9 mouse cellular contexts compared by ENCODE assay signal in the genomic region with DNA sequence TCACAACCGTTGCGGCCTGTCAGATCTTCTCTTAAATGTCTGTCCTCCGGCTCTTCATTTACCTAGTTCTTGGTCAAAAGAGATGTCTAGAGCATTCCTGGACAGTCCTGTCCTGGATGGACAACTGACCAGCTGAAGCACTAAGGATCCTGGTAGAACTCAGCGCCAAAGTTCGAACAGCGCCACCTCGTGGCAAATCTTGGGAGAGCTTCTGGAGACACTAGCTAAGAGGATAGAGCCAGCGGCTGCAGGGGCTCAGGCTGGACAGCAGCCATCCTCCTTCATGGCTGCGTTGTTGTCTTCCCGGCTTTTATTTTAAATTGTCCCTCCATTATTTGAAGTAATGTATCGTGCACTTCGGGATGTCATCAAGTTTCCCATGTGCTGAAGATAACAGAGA. TPM values are rescaled to one million over a fixed set of nuclear protein-coding genes. Genes with fewer than 3 reads are reported as not detected.
A peak's percentile ranks its signal among the peaks of the same experiment; 100 is the strongest.
DNase-seq lines count a peak whose midpoint lies in the region; ATAC-seq lines count a peak whose summit lies in the region.
"Had no signal": no experiment of that assay in that cellular context is flagged by ENCODE, and none has a peak within 500 bp of the region (broad histone marks: within the 10 kb centered on the region; RNA-seq: fewer than 3 reads in every experiment).

No protein-coding gene starts in this region.

- 8% methylated on average over 12 of the region's 12 CpGs for WGBS in midbrain, embryonic 14.5 days
- WGBS in midbrain, embryonic 16.5 days, result 9% methylated on average over 12 of the region's 12 CpGs
- 10% methylated on average over 12 of the region's 12 CpGs for WGBS in liver, embryonic 12.5 days (ENCODE audit: insufficient replicate concordance)

- no peak overlapping the region for H3K4me2 ChIP-seq in midbrain, embryonic 14.5 days (ENCODE audit: low read length)
- no peak overlapping the region for H3K4me2 ChIP-seq in midbrain, embryonic 16.5 days (ENCODE audit: low read length)
- H3K4me2 ChIP-seq in liver, embryonic 12.5 days, result no peak overlapping the region

- no peak overlapping the region for H3K27ac ChIP-seq in midbrain, embryonic 14.5 days (replicated peaks; ENCODE audit: low read depth, low read length)
- H3K27ac ChIP-seq in midbrain, embryonic 16.5 days (ENCODE audit: low read length), result no peak overlapping the region
- H3K27ac ChIP-seq in liver, embryonic 12.5 days, result no peak overlapping the region

- H3K9ac ChIP-seq in midbrain, embryonic 14.5 days (replicated peaks; ENCODE audit: low read length), result no peak overlapping the region
- H3K9ac ChIP-seq in midbrain, embryonic 16.5 days (ENCODE audit: low read depth, low read length), result no peak overlapping the region; the same call in 1 of the 2 replicates
- no peak overlapping the region for H3K9ac ChIP-seq in liver, embryonic 12.5 days

- H3K9me3 ChIP-seq in midbrain, embryonic 14.5 days (ENCODE audit: control insufficient read depth, low read length), result no peaks in the 10 kb centered on the region
- no peaks in the 10 kb centered on the region for H3K9me3 ChIP-seq in midbrain, embryonic 16.5 days (replicated peaks; ENCODE audit: control insufficient read depth, low read length, poor library complexity, severe bottlenecking)
- H3K9me3 ChIP-seq in liver, embryonic 12.5 days (replicated peaks), result no peaks in the 10 kb centered on the region

- peaks cover 82% of the 10 kb centered on the region for H3K27me3 ChIP-seq in midbrain, embryonic 14.5 days (ENCODE audit: control insufficient read depth, insufficient read depth, low read length)
- peaks cover 86% of the 10 kb centered on the region for H3K27me3 ChIP-seq in midbrain, embryonic 16.5 days (ENCODE audit: control insufficient read depth, insufficient read depth, low read depth, low read length)
- H3K27me3 ChIP-seq in liver, embryonic 12.5 days (replicated peaks), result peaks cover 100% of the 10 kb centered on the region

- H3K4me1 ChIP-seq in midbrain, embryonic 14.5 days (ENCODE audit: control insufficient read depth, insufficient read depth, low read length), result peaks cover 12% of the 10 kb centered on the region; the same call in 1 of the 2 replicates
- H3K4me1 ChIP-seq in midbrain, embryonic 16.5 days (ENCODE audit: control insufficient read depth, insufficient read depth, low read length), result peaks cover 4% of the 10 kb centered on the region; the same call in 1 of the 2 replicates
- peaks cover 16% of the 10 kb centered on the region for H3K4me1 ChIP-seq in liver, embryonic 12.5 days

- DNase-seq in midbrain, embryonic 14.5 days, result peak; percentile 90
- peak; percentile 87 to 89 for DNase-seq in adrenal gland, postnatal 36 days
- DNase-seq in embryo, embryonic 9.5 days (ENCODE audit: extremely low spot score), result peak; percentile 90
- peak; percentile 60 to 87 for DNase-seq in kidney, adult 8-10 months
- peak; percentile 80 for DNase-seq in ovary, postnatal 36 days (ENCODE audit: low spot score)
- peak; percentile 88 for DNase-seq in thymus, postnatal 4 days

- ATAC-seq in midbrain, embryonic 14.5 days (ENCODE audit: low FRiP score, low TSS enrichment), result no peak
- ATAC-seq in midbrain, embryonic 16.5 days, result no peak
- ATAC-seq in liver, embryonic 12.5 days, result 0 out of 2 replicates have a peak, but pooled peaks have one; percentile 40

- H3K4me3 ChIP-seq in midbrain, embryonic 14.5 days (replicated peaks; ENCODE audit: low read depth, low read length), result no peak overlapping the region
- no peak overlapping the region for H3K4me3 ChIP-seq in midbrain, embryonic 16.5 days (ENCODE audit: low read depth, low read length)
- no peak overlapping the region for H3K4me3 ChIP-seq in liver, embryonic 12.5 days

- H3K36me3 ChIP-seq in midbrain, embryonic 14.5 days (ENCODE audit: control insufficient read depth, insufficient read depth, low read length), result no peaks in the 10 kb centered on the region
- H3K36me3 ChIP-seq in midbrain, embryonic 16.5 days (ENCODE audit: control insufficient read depth, insufficient read depth, low read length), result no peaks in the 10 kb centered on the region
- no peaks in the 10 kb centered on the region for H3K36me3 ChIP-seq in liver, embryonic 12.5 days

RNA-seq across cellular contexts. Expression of a gene that starts 9.7 kb away (rescaled TPM):
- 1.3 and 4.1 TPM in 2 replicates for polyA plus RNA-seq in midbrain, embryonic 14.5 days (2014; fragmentation: Nextera tagmentation; extraction: Ambion mirVana)
- 1.2 and 1.3 TPM in 2 replicates for polyA plus RNA-seq in midbrain, embryonic 16.5 days (2015; fragmentation: Nextera tagmentation; extraction: Ambion mirVana)
- total RNA-seq in adrenal gland, postnatal 36 days (2021), result not detected
- polyA plus RNA-seq in liver, embryonic 12.5 days (2016; fragmentation: Nextera tagmentation; extraction: Ambion mirVana), result not detected in 2 replicates
- polyA plus RNA-seq: gonadal fat pad, adult 2 months had no signal

RNA-seq across cellular contexts. Expression of a gene that starts 9.9 kb away (rescaled TPM):
- polyA plus RNA-seq in midbrain, embryonic 14.5 days (2014; fragmentation: Nextera tagmentation; extraction: Ambion mirVana), result 0.57 and 0.66 TPM in 2 replicates
- polyA plus RNA-seq in midbrain, embryonic 16.5 days (2015; fragmentation: Nextera tagmentation; extraction: Ambion mirVana), result 0.35 and 0.42 TPM in 2 replicates
- under 1 TPM; 0.10 to 0.30 TPM for total RNA-seq in adrenal gland, postnatal 36 days (2021)
- not detected in 2 replicates for polyA plus RNA-seq in liver, embryonic 12.5 days (2016; fragmentation: Nextera tagmentation; extraction: Ambion mirVana)

RNA-seq across cellular contexts. Expression of a gene that starts 21.4 kb away (rescaled TPM):
- not detected in 2 replicates for polyA plus RNA-seq in midbrain, embryonic 14.5 days (2014; fragmentation: Nextera tagmentation; extraction: Ambion mirVana)
- polyA plus RNA-seq in midbrain, embryonic 16.5 days (2015; fragmentation: Nextera tagmentation; extraction: Ambion mirVana), result not detected in 2 replicates
- 1 to 10 TPM; 1.1 to 1.3 TPM for total RNA-seq in adrenal gland, postnatal 36 days (2021)
- not detected in 2 replicates for polyA plus RNA-seq in liver, embryonic 12.5 days (2016; fragmentation: Nextera tagmentation; extraction: Ambion mirVana)

RNA-seq across cellular contexts. Expression of a gene that starts 31.9 kb away (rescaled TPM):
- 56.5 and 72.8 TPM in 2 replicates for polyA plus RNA-seq in midbrain, embryonic 14.5 days (2014; fragmentation: Nextera tagmentation; extraction: Ambion mirVana)
- 72.9 and 73.1 TPM in 2 replicates for polyA plus RNA-seq in midbrain, embryonic 16.5 days (2015; fragmentation: Nextera tagmentation; extraction: Ambion mirVana)
- 10 to 100 TPM; 68.3 to 87.0 TPM for total RNA-seq in adrenal gland, postnatal 36 days (2021)
- 114 TPM in 2 replicates for polyA plus RNA-seq in liver, embryonic 12.5 days (2016; fragmentation: Nextera tagmentation; extraction: Ambion mirVana)

RNA-seq across cellular contexts. Expression of a gene that starts 36.4 kb away (rescaled TPM):
- 57.5 and 63.3 TPM in 2 replicates for polyA plus RNA-seq in midbrain, embryonic 14.5 days (2014; fragmentation: Nextera tagmentation; extraction: Ambion mirVana)
- 96.4 and 102 TPM in 2 replicates for polyA plus RNA-seq in midbrain, embryonic 16.5 days (2015; fragmentation: Nextera tagmentation; extraction: Ambion mirVana)
- 100 to 1,000 TPM; 132 to 140 TPM for total RNA-seq in adrenal gland, postnatal 36 days (2021)
- polyA plus RNA-seq in liver, embryonic 12.5 days (2016; fragmentation: Nextera tagmentation; extraction: Ambion mirVana), result 22.4 TPM in 2 replicates
